Mouse (Mus musculus) heart, postnatal 25 days (tissue): ENCODE results near the gene Runx3. TPM values are rescaled to one million over a fixed set of nuclear protein-coding genes. Genes with fewer than 3 reads are reported as not detected.

Experiments
- DNase-seq: peaks from one replicate; pipeline ENCODE4 v3.0.0; 2022; ENCODE audit warnings: low spot score
- intact Hi-C: fragments of 180-260 bp; cut with DNase I; formaldehyde crosslinking; loops from one replicate; pipeline ENCODE4 v1.15.1; 2025
- total RNA-seq, 2 experiments: library from RNA; stranded (reverse); gene quantifications; 2 replicates each; pipeline ENCODE4 v1.2.3; 2021

Runx3 gene
- under 1 TPM; 0.31 to 0.50 TPM for total RNA-seq

DNA sequence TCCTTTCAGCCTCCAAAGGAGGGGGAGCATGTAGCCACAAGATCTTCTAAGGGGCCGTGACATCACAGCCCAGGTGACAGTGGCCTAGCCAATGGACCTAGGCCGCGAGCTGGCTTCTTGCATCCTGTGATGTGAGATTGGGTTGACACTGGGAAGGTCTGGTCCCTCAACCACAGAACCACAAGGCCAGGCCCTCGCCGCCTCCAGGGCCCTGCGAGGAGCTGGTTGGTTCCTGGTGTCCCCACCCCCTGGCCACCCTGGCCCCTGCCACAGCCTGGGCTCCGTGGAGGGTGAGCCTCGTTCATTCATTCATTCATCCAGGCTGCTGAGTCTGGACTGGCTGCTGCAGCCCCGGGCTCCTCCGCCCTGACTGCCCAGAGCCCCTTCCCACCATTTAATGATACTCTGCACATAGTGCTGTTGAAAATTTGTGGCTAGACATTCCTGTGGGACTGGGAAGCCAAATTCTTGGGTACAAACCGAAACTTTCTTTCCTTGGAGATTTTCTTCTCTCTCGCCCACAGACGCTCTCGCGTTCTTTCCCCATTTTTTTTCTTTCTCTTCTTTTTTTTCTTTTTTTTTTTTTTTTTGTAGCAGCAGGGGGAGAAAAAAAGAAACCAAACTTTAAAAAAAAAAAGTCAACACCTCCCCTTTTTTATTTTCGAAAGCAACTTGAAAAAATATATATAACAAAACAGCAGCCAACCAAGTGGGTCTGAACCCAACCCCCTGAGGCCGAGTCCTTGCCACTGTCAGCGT, at the start of gene Runx3:
Gene Runx3, plus strand, starts transcription at position 311 of the 759 bp plus-strand sequence.
- no peak for DNase-seq
- intact Hi-C loops, result no loop called here

DNA sequence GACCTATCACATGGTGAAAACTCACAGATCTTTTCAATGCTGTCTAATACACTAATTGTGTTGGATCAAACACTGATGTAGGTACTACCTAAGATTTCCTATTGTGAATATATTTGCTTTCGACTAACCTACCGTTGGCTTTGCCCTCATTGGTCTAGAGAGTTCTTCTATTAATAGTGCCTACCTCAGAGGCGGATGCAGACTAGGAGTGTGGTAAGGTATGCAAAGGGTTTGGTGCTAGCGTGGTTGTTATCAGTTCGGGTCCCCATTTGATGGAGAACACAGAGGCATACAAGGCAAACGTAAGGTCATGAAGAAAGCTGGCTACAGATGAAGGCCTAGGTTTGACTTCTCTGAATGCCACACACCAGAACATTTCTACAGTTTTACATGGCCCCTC, 47.8 kb upstream of the Runx3 start:
- no peak for DNase-seq
- intact Hi-C loops, result no loop called here

DNA sequence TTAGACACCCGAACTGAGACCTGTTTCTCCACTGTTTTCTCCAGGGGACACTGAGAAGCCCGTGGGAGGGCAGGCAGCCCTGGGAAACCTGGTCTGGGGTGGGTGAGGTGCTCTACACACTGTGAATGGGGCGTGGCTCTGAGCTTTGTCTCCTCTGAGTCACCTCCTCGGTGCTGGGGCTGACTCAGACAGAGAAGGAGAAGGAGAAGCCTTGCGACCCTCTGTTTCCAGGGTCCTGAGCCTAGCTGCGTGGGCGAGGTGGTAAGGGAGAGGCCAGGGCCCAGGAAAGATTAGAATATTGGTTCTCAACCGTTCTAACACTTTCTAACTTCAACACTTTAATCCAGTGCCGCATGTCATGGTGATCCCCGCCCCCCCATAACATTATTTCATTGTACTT, 46.9 kb upstream of the Runx3 start:
- no peak for DNase-seq
- intact Hi-C loops, result no loop called here

DNA sequence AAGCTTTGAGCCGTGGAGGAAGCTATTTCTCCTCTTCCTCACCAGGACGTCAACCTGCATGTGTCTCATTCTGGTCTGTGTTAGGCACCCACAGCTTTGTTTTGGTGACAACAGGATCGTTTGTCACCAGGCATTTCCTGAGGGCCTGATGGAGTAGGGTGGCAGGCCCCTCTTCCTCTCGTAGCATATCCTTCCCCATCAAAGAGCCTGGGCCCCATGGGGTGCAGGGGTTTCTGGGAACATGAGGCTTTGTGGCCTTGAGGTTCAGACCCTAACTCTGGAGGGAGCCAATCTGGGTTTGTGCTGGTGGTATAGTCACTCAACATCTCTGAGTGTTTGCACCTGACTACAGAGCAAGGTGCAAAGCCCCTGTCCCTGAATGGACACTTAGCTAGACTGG, 45.8 kb upstream of the Runx3 start:
- no peak for DNase-seq
- intact Hi-C loops, result no loop called here

DNA sequence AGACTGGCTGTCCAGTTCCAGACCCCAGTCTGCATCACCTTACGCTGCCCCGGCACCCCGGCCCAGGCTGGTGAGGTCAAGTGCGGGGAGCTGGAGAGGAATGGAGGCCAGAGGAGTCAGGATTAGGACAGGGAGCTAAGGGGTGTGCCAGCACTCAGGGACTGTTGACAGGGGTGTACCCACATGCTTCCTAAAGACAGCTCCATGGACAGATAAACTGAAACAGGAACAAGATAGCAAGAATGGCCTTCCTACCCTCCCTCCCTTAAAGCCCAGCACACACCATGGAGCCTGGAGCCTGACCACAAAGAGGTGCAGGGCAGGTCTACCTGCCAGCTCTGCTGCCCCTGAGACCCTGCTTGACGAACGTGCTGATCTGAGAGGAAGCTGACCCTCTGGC, 45.1 kb upstream of the Runx3 start:
- intact Hi-C loops, result no loop called here
- no peak for DNase-seq

DNA sequence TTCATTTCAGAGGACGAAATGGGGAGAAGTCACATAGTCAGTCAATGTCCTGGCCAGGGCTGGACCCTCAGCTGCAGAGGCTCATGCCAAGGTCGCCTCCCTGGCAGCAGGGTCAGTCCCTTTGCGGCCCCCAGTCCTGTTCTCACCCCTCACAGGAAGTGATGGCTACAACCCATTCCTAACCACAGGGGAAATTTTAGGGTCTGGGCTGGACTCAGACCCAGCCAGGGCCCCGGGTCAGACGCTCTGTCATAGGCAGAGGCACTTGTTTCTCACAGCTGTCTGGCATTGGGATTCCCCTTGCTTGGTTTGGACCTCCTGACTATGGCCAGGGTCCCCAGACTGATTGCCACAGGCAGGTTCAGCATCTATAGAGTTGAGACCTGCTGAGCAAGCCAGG, 43.8 kb upstream of the Runx3 start:
- DNase-seq, result no peak
- intact Hi-C loops, result no loop called here

DNA sequence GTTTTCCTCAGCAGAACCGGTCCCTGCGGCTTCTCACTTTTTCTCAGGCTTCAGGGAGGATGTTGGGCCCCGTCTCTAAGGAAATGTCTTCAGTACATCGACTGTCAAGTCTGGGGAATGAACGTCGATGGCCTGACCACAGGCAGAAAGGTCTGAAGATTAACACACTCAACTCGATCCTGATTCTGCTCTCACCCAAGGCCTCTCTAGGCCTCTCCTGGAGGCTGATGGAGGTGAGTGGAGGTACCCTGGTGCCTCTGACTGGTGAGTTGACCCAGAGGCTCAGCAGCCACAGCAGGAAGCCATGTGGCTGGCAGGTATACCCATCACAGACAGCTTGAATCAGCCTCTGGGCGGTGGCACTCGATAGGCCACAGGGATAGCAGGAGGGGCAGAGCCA, 43.3 kb upstream of the Runx3 start:
- no peak for DNase-seq
- intact Hi-C loops, result no loop called here

DNA sequence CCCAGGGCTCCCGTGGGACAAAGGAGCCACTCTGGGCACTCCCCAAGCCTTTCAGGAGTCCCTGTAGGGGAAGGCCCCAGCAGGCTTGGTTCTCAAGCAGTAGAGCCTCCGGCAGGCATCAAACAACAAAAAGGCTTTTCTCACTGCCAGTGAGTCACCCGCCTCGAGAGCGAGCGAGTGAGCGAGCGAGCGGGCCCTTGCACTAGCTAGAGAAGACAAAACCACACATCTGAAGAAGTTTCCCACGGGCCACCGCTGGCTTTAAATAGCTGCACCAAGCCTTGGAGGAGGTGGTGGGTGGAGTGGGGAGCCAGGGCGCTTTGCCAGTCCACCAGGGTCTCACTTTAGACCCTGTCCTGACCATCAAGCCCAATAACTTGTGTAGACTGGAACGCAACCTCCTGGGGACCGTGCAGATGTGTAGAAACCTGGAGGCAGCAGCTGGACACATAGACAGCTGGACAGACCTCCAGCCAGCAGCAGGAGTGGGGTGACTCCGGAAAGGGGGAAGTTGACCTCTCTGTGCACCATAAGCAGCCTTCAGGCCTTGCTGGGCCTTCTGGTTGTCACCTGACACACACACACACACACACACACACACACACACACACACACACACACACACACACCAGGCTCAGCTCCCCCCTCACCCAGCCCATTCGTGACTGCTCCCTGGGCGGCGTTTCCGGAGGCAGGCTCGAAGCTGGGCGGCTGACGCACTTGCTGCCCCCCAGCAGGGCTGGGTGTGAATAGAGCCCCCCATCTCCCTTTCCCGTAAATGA, 40.4 kb upstream of the Runx3 start:
- DNase-seq, result no peak
- intact Hi-C loops, result no loop called here

DNA sequence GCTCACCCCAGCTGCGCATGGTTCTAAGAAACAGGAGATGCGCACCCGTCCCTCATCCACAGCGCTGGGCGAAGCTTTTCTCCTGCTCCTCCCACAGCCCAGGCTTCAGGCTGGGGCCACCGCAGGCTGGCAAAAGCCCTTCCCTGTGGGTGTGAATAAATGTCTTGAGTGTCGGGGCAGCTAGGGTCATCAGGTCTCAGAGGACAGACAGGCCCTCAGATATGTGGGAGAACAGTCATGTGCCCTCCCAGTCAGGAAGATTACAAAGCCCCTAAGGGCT, 39.9 kb upstream of the Runx3 start:
- intact Hi-C loops, result no loop called here
- DNase-seq, result no peak

DNA sequence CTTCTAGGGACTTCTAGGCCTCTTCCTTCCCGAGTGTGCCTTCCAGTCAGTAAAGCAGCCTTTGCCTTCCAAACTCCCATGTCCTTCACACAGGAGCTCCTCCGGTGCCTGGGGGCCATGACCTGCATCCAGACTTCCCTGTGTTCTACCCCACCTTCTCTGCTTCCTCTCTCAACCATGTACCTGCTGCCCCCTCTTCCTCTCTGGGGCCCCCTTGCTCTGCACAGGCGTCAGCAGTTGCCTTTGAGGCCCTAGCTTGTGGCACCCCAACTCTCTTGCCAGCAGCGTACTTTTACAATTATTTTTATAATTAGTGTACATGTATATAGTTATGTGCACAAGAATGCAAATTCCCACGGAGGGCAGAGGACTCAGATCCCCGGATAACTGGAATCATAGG, 37.4 kb upstream of the Runx3 start:
- no peak for DNase-seq
- intact Hi-C loops, result no loop called here

DNA sequence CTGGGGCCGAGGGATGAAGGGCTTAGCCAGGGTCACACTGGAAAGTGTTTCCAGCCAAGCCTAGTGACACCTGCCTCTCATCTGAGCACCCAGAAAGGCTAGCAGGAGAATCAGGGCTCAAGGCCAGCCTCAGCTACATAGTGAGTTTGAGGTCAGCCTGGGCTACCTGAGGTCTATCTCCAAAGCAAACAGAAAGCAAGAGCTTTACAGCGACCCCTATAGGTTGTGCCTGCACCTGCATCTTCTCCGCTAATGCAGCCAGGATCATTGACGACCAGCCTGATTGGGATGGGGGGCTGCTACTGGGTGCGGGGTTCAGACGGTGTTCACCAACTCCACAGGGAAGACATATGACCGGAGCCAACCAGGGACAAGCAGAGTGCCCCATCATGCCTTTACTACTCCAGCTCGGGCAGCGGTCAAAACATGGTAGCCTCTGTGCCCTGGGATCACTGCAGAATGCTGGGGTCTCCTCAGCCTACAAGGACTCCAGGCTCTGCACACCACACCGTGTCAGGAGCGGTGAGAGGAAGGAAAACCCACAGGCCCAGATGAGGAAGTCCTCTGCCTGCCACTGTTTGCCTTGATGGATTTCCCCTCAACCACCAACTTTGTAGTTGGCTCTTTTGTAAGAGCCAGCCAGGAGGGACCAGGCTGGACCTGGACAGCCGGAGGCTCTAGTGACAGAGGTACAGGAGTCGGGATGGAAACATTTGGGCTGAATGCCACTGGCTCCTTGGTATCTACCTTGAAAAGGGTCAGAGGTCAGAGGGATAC, 35.2 kb upstream of the Runx3 start:
- intact Hi-C loops, result no loop called here
- DNase-seq, result no peak

DNA sequence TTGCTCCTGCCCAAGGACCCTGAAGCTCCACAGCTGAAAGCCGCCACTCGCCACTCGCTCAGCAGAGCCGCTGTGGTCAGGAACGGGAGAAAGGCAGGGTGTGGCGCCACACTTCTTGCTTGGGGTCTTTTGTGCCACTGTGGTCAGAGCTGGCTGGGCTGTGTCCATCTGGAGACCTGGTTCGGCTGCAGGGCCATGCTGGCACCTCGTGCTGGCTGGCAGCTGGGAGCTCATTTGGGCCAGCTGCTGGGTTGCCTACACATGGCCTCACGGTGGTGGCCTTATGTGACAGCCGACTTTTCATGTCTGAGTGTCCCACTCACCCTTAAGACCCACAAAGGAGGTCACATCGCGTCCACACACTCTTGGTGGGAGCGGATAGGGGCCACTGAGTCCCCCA, 29.8 kb upstream of the Runx3 start:
- no peak for DNase-seq
- intact Hi-C loops, result no loop called here

DNA sequence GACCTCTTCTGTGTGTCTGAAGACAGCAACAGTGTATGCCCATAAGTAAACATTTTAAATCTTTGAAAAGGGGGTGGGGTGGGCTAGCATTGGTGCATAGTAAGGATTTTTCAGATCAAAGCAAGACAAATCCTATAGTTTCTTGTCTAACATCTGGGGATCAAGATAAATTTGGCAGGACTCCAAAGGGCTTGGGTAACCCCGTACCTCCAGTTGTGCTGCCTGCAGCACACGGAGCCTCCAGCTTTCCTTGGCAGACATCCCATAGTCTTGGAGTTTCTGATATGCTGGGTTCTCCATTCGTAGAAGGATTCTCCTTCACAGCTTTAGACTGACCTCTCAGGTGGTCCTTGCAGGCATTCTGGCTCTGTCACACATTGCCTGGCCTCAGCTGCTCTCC, 27.6 kb upstream of the Runx3 start:
- DNase-seq, result no peak
- intact Hi-C loops, result no loop called here

DNA sequence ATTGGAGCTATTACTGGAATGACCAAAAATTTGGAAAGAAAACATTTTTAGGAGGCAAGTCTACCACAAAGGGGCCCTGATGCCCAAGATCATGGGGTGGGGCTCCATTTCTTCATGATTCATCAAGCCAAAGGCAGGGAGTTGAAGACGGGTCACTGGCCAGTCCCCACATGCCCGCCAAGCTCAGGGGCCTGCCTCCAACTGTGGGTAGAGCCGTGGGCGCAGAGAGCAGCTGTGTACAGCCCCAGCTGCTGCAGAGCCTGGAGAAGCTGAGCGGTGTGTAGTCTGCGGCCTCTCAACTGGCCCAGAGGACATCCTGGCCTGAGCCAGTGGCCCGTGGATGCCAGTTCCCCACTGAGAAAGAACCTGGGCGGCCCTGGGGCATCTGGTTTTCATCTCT, 24.8 kb upstream of the Runx3 start:
- no peak for DNase-seq
- intact Hi-C loops, result no loop called here

DNA sequence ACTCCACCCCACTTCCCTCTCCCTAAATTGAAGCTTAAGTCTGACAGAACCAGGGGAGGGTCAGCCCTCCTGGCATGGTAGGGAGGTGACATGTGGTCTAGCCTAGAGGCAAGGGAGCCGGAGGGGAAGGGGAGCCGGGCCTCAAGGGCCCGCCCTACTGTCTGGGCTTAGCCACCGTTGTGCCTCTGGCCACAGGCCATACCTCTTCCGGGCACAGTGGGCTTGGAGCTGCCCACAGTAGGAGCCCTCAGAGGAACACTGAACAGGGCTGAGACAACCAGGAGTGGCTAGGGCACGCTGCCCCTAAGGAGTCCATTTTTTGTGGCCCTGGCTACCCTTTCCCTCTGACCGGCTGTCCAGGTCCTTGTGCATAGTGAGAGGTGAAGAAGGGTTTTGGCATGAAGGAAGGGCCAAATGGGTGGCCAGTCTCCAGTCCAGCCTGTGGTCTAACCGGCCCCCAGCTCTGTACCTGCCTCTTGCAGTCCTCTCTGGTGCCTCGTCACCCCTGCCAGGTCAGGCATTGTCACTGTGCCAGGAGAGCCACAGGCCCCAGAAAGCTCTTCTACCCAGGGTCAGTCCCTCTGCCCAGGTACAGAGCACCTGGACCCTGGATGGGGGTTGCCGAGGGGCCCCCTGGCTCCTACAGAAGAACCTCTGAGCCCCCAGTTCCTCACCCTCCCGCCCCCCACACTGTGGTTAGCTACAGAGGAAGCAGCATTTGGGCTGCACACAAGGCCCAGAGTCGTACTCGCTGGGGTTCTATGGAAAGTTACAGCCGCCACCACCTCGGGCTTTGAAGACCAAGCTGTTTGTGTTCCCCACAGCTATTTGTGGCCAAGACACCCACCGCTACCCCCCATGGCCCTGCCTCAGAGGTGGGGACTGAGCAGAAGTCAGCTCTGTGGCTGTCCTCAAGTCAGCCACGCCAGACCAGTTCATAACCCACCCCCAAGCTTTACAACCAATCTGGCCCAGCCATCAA, 22.3 kb upstream of the Runx3 start:
- intact Hi-C loops, result no loop called here
- no peak for DNase-seq

DNA sequence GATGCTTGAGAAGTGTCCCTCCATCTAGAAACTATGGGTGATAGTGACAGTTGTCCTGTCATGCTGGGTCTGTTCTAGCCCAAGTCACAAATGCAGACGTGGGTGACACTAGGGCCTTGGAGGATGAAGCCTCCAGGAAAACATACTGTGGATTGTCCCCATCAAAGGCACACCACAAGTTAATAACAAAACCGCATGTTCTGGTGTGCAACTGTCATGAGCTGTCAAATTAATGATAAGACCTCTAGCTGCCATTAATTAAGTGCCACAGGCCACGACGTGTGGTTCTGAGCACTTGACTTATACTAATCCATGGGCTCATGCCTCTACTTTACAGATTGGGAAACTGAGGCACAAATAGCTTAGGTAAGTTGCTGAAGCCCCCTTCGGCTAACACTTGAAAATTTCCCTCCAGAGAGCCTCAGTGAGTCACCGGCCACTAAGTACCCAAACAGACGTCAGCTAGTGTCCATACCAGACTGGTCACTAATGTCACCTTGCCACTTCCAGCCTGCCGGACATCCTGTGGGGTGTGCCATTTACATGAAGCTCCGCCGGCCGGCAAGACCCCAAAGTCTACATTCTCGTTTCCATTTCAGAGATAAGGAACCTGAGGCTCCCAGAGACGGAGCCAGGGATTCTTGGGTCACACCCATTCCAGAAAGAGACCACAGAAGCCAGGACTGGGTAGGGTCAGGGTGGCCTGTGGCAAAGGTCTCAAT, 18.3 kb upstream of the Runx3 start:
- intact Hi-C loops, result no loop called here
- DNase-seq, result no peak

DNA sequence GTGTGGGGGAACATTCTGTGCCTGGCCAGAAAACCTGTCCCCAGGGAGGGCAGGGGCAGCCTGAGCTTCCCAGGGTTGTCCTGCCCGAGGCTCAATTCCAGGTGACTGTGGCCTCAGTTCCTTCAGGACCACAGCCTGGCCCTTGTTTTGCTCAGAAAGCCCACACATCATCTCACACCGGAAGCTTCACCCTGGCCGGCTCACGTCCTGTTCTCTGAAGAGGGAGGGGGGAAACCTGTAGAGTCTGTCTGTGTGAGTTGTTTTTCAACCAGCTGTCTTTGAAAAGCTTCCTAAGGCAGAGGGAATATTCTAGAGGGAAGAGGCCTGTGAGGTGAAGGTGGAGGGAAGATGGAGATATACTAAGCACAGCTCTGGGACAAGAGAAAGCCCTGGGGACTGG, 17.7 kb upstream of the Runx3 start:
- intact Hi-C loops, result no loop called here
- DNase-seq, result no peak

DNA sequence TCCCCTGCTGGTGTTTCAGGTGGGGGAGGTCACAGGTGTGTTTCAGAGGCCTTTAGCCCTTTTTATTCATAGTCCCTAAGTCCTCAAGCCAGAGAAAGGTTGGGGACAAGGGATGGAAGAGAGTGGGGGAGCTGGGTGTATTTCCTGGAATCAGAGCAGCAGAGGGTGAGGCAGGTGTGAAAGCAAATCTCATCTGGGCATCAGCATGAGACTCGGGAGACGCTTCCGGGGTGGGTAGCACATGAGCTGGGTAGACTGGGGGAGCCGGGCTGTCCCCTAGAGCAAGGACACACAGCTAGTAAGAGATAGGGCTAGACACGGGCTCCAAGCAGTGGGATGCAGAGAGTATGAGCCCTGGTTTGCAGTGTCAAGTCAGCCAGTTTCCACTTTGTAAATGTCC, 16.7 kb upstream of the Runx3 start:
- DNase-seq, result no peak
- intact Hi-C loops, result no loop called here

DNA sequence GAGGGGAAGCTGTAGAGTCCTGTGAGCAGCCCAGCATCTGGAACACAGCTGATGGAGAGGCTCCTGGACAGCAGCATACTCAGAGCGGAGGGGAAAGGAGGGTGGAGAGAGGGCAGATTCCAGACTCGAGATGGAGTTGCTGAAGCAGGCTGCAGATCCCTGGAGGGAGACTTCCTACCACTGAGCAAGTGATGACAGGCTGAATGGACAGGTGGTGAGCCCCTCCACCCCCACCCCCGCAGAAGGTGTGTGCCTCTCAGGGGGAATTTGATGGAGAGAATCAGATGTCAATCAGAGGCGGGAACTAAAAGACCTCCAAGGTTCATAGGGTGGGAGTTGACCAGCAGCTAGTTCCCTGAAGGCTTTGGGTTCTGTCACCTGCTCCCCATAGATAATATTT, 13.5 kb upstream of the Runx3 start:
- intact Hi-C loops, result no loop called here
- DNase-seq, result no peak
